Mouse (Mus musculus) liver, postnatal 0 days (tissue): ENCODE data around the gene Plekha1. TPM values are rescaled to one million over a fixed set of nuclear protein-coding genes. Genes with fewer than 3 reads are reported as not detected.

Experiments
- ATAC-seq: fragments of 200-750 bp; cut with Nextera tagmentation; 2 replicates; pipeline ENCODE4 v1.8.0; 2017; ENCODE audit warnings: mild to moderate bottlenecking, moderate library complexity
- DNase-seq: peaks from one replicate; pipeline ENCODE4 v3.0.0-alpha.2; 2016
- H3K27ac ChIP-seq: fragments of 300-500 bp; sonication (generic); 2 replicates; pipeline ENCODE4 v1.5.1; 2014; ENCODE audit warnings: antibody characterized with exemption, moderate library complexity, mild to moderate bottlenecking, low read depth
- H3K27me3 ChIP-seq: fragments of 300-500 bp; sonication (generic); 2 replicates; pipeline ENCODE4 v1.6.1; 2014; ENCODE audit warnings: low read length, control low read depth, mixed read lengths; ENCODE audit not compliant: insufficient read depth
- H3K36me3 ChIP-seq: fragments of 300-500 bp; sonication (generic); replicated peaks from 2 replicates; pipeline ENCODE4 v1.6.1; 2014; ENCODE audit warnings: mild to moderate bottlenecking, control low read depth, low read length, moderate library complexity, mixed read lengths; ENCODE audit not compliant: insufficient read depth
- H3K4me1 ChIP-seq: fragments of 300-500 bp; sonication (generic); 2 replicates; pipeline ENCODE4 v1.6.1; 2014; ENCODE audit warnings: antibody characterized with exemption, mild to moderate bottlenecking, control low read depth; ENCODE audit not compliant: insufficient read depth
- H3K4me2 ChIP-seq: fragments of 300-500 bp; sonication (generic); 2 replicates; pipeline ENCODE4 v1.6.1; 2014; ENCODE audit warnings: low read depth, mild to moderate bottlenecking, low read length, moderate library complexity, mixed read lengths
- H3K4me3 ChIP-seq: fragments of 300-500 bp; sonication (generic); 2 replicates; pipeline ENCODE4 v1.5.1; 2014; ENCODE audit warnings: low read depth, low read length
- H3K9ac ChIP-seq: fragments of 300-500 bp; sonication (generic); replicated peaks from 2 replicates; pipeline ENCODE4 v1.6.1; 2014; ENCODE audit warnings: mild to moderate bottlenecking, moderate library complexity
- H3K9me3 ChIP-seq: fragments of 300-500 bp; sonication (generic); 2 replicates; pipeline ENCODE4 v1.6.1; 2016; ENCODE audit warnings: mild to moderate bottlenecking, control low read depth, low read length, mixed read lengths
- CTCF ChIP-seq: sonication (generic); IDR thresholded peaks from 2 replicates; pipeline ENCODE4 v1.5.1; 2016; ENCODE audit warnings: antibody characterized with exemption, low read depth
- EP300 ChIP-seq: IDR thresholded peaks from 2 replicates; pipeline ENCODE4 v1.6.1; 2016; ENCODE audit warnings: antibody characterized with exemption, low read depth, mild to moderate bottlenecking
- WGBS: fragments of 180-500 bp; shearing (Covaris S2); extraction: QIAGEN DNeasy Blood & Tissue Kit; methylation state at CpG from one replicate; pipeline ENCODE4 v1.1.7; 2014; ENCODE audit not compliant: insufficient replicate concordance; 5-methylcytosine and 5-hydroxymethylcytosine counted together
- polyA plus RNA-seq: library from polyadenylated mRNA; unstranded; fragments of >200 nt; fragmentation: Nextera tagmentation; extraction: Ambion mirVana; gene quantifications from 2 replicates; pipeline ENCODE4 v1.2.1, GENCODE M21; 2015

Plekha1 gene
- polyA plus RNA-seq, 1 experiment from 2014 or later, result 15.8 TPM

DNA sequence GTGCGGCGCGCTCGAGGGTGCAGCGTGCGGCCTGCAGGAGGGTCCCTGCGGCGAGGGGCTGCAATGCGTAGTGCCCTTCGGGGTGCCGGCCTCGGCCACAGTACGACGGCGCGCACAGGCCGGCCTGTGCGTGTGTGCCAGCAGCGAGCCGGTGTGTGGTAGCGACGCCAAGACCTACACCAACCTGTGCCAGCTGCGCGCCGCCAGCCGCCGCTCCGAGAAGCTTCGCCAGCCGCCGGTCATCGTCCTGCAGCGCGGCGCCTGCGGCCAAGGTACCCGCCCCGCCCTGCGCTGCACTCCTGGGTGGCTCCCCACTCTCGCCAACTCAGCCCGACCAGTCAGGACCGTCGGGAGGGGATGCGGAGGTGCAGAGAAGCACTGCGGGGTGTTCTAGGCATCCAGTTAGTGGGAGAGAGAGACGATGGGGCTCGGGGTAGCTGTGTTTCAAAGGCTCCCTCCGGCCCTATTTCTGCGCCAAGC is 71.0 kb downstream of the Plekha1 start:
- TF ChIP-seq EP300, result no peak
- no peak for TF ChIP-seq CTCF
- Histone ChIP-seq H3K27ac (no peak overlapping the region), H3K4me2 (peak overlapping the region; percentile 74), H3K9me3 (no peaks in the 10 kb centered on the region), H3K4me1 (peaks cover 6% of the 10 kb centered on the region; the same call in 1 of the 2 replicates), H3K36me3 (no peaks in the 10 kb centered on the region), H3K9ac (no peak overlapping the region), H3K4me3 (peak overlapping the region; percentile 45), H3K27me3 (peaks cover 69% of the 10 kb centered on the region)
- no peak for ATAC-seq
- WGBS, result 2% methylated on average over 46 of the region's 49 CpGs
- no peak for DNase-seq

DNA sequence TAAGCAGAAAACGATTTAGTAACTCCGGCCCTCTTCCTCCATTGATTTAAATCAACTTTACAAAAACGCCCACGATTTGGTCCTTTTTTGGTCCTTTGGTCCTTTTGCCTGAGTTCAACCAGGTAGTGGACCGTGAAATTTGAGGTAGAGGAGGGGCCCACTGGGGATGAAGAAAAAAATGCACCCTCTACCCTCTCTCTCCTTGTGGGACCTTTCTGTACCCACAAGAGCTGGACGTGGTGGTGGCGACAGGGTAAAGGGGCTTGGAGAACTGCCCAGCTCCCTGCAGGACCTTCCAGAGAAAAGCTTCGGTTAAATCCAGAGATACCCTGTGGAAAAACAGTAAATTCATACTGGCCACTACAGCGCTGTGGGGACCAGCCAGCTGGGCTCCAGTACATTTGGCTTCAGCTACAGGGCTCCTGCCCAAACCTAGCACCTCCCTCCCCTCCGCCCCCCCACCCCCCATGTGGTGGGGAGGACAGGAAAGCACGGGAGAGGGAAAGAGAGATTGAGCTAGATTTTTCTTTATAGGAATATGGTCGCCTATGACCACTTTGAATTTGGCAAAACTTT is 71.8 kb downstream of the Plekha1 start:
- peaks cover 6% of the 10 kb centered on the region; the same call in 1 of the 2 replicates for H3K4me1 ChIP-seq
- DNase-seq (no peak), ATAC-seq (no peak)
- no peaks in the 10 kb centered on the region for H3K9me3 ChIP-seq
- no peak overlapping the region for H3K9ac ChIP-seq
- no peak for TF ChIP-seq CTCF
- no peak for TF ChIP-seq EP300
- peak overlapping the region; percentile 74; the same call in 1 of the 2 replicates for H3K4me2 ChIP-seq
- H3K27ac ChIP-seq, result no peak overlapping the region
- no peak overlapping the region for H3K4me3 ChIP-seq
- no peaks in the 10 kb centered on the region for H3K36me3 ChIP-seq
- H3K27me3 ChIP-seq, result peaks cover 71% of the 10 kb centered on the region
- 24% methylated on average over 12 of the region's 12 CpGs for WGBS

DNA sequence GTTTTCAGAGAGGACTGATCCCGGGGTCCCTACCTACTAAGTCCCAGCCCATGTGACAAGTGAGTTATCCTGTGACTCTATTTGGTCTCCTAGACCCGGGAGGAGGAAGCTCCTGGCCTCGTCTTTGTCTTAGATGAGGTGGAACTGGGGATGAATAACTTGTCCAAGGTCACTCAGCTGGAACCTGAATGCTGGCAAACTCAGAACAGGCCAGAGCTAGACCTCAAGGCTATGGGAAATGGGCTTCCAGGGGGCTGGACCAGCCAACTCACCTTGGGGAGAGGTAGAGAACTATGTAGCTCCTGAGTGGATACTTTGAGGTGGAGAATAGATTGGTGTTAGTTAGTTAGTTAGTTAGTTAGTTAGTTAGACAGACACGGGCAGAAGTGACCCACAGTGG is 72.4 kb downstream of the Plekha1 start:
- no peak for ATAC-seq
- no peak overlapping the region for H3K4me2 ChIP-seq
- H3K27ac ChIP-seq, result no peak overlapping the region
- 37% methylated on average over 4 of the region's 4 CpGs for WGBS
- no peak overlapping the region for H3K4me3 ChIP-seq
- H3K36me3 ChIP-seq, result no peaks in the 10 kb centered on the region
- no peak for DNase-seq
- no peaks in the 10 kb centered on the region for H3K9me3 ChIP-seq
- no peak overlapping the region for H3K9ac ChIP-seq
- peaks cover 68% of the 10 kb centered on the region for H3K27me3 ChIP-seq
- H3K4me1 ChIP-seq, result peaks cover 6% of the 10 kb centered on the region; the same call in 1 of the 2 replicates
- no peak for TF ChIP-seq EP300
- TF ChIP-seq CTCF, result no peak

DNA sequence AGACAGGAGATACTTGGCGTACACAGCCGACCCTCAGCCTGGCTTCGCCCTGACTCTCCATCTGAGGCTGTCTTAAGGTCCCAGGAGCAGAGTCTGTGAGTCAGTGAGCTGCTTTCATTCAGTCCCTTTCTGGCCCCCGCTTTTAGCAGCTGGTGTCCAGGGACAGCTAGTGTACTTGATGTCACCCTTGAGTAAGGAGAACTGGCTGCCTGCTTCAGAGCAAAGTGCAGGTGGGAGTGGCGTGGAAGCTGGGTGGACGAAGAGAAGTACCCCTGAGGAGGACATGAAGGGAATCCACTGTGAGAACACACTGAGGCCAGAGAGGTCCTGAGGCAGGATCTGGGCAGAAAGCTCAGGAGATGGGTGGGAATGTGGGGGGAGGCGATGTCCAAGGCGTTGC is 73.3 kb downstream of the Plekha1 start:
- TF ChIP-seq CTCF (no peak), EP300 (no peak)
- no peak overlapping the region for H3K27ac ChIP-seq
- H3K9me3 ChIP-seq, result no peaks in the 10 kb centered on the region
- ATAC-seq (no peak), DNase-seq (no peak)
- no peak overlapping the region for H3K9ac ChIP-seq
- H3K4me1 ChIP-seq, result peaks cover 6% of the 10 kb centered on the region; the same call in 1 of the 2 replicates
- no peak overlapping the region for H3K4me2 ChIP-seq
- 74% methylated on average over 8 of the region's 8 CpGs for WGBS
- H3K4me3 ChIP-seq, result no peak overlapping the region
- H3K36me3 ChIP-seq, result no peaks in the 10 kb centered on the region
- peaks cover 60% of the 10 kb centered on the region for H3K27me3 ChIP-seq

DNA sequence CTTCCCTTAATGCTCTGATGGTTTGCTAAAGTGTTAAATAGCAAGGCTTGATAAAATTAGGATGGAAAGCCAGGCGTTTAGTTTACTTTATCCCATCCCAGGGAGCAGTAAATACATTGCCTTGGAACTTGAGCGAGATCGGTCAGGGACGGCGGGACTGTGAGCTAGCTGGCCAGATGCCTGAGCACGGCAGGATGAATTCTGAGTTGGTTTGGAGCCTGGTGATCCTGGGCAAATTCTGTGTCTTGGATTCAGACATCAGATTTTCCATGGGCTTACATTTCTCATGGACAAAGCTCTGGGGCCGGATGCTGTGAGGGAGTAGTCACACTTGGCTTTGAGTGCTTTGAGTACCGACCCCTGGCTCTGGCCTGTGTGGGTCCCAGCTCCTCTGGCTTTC is 75.2 kb downstream of the Plekha1 start:
- ATAC-seq (no peak), DNase-seq (no peak)
- H3K36me3 ChIP-seq, result no peaks in the 10 kb centered on the region
- peaks cover 45% of the 10 kb centered on the region for H3K27me3 ChIP-seq
- no peaks in the 10 kb centered on the region for H3K9me3 ChIP-seq
- H3K9ac ChIP-seq, result no peak overlapping the region
- no peak for TF ChIP-seq EP300
- no peak for TF ChIP-seq CTCF
- no peak overlapping the region for H3K27ac ChIP-seq
- peaks cover 6% of the 10 kb centered on the region; the same call in 1 of the 2 replicates for H3K4me1 ChIP-seq
- WGBS, result 80% methylated on average over 8 of the region's 8 CpGs
- no peak overlapping the region for H3K4me3 ChIP-seq
- H3K4me2 ChIP-seq, result no peak overlapping the region

DNA sequence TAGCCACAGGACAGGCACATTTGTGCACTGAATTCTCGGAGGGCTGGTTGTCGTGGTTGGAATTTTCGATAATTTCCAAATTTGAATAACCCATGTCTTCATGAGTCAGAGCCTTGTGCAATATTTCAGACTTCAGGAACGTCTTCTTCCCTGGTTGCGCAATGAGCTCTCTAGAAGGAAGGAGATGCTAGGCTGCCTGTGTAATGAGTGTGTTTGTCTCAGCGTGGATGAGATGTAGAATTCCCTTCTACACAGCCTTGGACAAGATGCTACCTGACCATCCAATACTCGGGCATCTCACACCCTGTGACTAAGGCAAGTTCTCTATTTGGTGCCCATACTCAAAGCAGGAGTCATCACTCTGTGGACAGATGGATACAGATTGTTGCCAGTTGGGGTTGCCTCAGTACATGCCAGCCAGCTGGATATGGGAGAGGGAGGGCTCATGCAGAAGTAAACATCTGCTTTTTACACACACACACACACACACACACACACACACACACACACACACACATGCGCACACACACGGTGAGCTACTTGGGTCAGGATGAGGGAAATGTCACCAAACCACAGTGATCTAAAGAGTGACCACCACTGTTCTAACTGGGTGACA is 77.8 kb downstream of the Plekha1 start:
- DNase-seq, result no peak
- WGBS, result 53% methylated on average over 9 of the region's 9 CpGs
- no peak for ATAC-seq

More for the DNA sequence above, 77.8 kb downstream of the Plekha1 start:
- H3K9ac ChIP-seq, result no peak overlapping the region
- no peak overlapping the region for H3K4me3 ChIP-seq
- peaks cover 18% of the 10 kb centered on the region for H3K27me3 ChIP-seq
- no peaks in the 10 kb centered on the region for H3K9me3 ChIP-seq
- H3K4me2 ChIP-seq, result no peak overlapping the region
- no peaks in the 10 kb centered on the region for H3K36me3 ChIP-seq
- no peak overlapping the region for H3K27ac ChIP-seq
- no peak for TF ChIP-seq CTCF
- no peak for TF ChIP-seq EP300
- no peaks in the 10 kb centered on the region for H3K4me1 ChIP-seq
